Mouse (Mus musculus) E14TG2a.4 (cell line): ENCODE data around the gene Capg.

Experiments used
- CTCF ChIP-seq: conservative IDR thresholded peaks from 2 replicates; pipeline ENCODE4 v1.5.1; 2014; ENCODE audit warnings: low read length
- NANOG ChIP-seq: IDR thresholded peaks from 2 replicates; pipeline ENCODE4 v1.6.1; 2014; ENCODE audit warnings: borderline replicate concordance, low read length, mixed read lengths
- POU5F1 ChIP-seq: IDR thresholded peaks from 2 replicates; pipeline ENCODE4 v1.6.1; 2014; ENCODE audit warnings: low read length, borderline replicate concordance

GRCm38 (mm10) chr6:72498950-72499349 lies 45.2 kb upstream of the Capg start:
- TF ChIP-seq CTCF (no peak), NANOG (no peak), POU5F1 (no peak)
